Mouse (Mus musculus) MEL (cell line): ENCODE data around the gene Tnnc1. TPM values are rescaled to one million over a fixed set of nuclear protein-coding genes. Genes with fewer than 3 reads are reported as not detected.

ENCODE experiments used
- DNase-seq: peaks from one replicate; pipeline ENCODE4 v3.0.0; 2011; ENCODE audit warnings: low read depth, low spot score
- H3K27ac ChIP-seq: 2 replicates; pipeline ENCODE4 v1.5.1; 2012; ENCODE audit warnings: low read depth, mild to moderate bottlenecking, control low read depth, low read length, moderate library complexity; ENCODE audit not compliant: control insufficient read depth
- H3K27me3 ChIP-seq, 2 experiments: fragments of 150-350 bp in 1 of 2; sonication (generic) in 1 of 2; 2 replicates each; pipeline ENCODE4 v1.6.1; 2012; ENCODE audit warnings: low read length in 2 of 2, mild to moderate bottlenecking in 2 of 2, improper control_type of control experiment in 1 of 2, moderate library complexity in 1 of 2; ENCODE audit not compliant: insufficient read depth in 2 of 2, control insufficient read depth in 1 of 2
- H3K36me3 ChIP-seq, 2 experiments: 2 replicates each; pipeline ENCODE4 v1.6.1; 2012 to 2014; ENCODE audit warnings: low read length in 2 of 2, improper control_type of control experiment in 1 of 2, inconsistent platforms in 1 of 2, mild to moderate bottlenecking in 1 of 2; ENCODE audit not compliant: insufficient read depth in 2 of 2, control insufficient read depth in 1 of 2
- H3K4me1 ChIP-seq, 2 experiments: fragments of 150-350 bp in 1 of 2; sonication (generic) in 1 of 2; 2 replicates each; pipeline ENCODE4 v1.6.1; 2012; ENCODE audit warnings: low read length in 2 of 2, improper control_type of control experiment in 1 of 2, mild to moderate bottlenecking in 1 of 2; ENCODE audit not compliant: insufficient read depth in 2 of 2, control insufficient read depth in 1 of 2
- H3K4me3 ChIP-seq, 2 experiments: fragments of 150-350 bp in 1 of 2; sonication (generic) in 1 of 2; 2 replicates each; pipeline ENCODE4 v1.5.1; 2012; ENCODE audit warnings: low read depth in 2 of 2, low read length in 2 of 2, mild to moderate bottlenecking in 2 of 2, moderate library complexity in 2 of 2, control low read depth in 1 of 2, improper control_type of control experiment in 1 of 2; ENCODE audit not compliant: control insufficient read depth in 1 of 2, insufficient read depth in 1 of 2
- H3K79me2 ChIP-seq: 2 replicates; pipeline ENCODE4 v1.6.1; 2012; ENCODE audit warnings: mild to moderate bottlenecking, low read length, moderate library complexity; ENCODE audit not compliant: control insufficient read depth, poor library complexity, insufficient read depth
- H3K9ac ChIP-seq: 2 replicates; pipeline ENCODE4 v1.6.1; 2012; ENCODE audit warnings: low read depth, mild to moderate bottlenecking, control low read depth, low read length, moderate library complexity; ENCODE audit not compliant: control insufficient read depth, poor library complexity, severe bottlenecking
- H3K9me3 ChIP-seq: fragments of 150-350 bp; sonication (generic); replicated peaks from 2 replicates; pipeline ENCODE4 v1.6.1; 2012; ENCODE audit warnings: mild to moderate bottlenecking, low read length, improper control_type of control experiment, moderate library complexity; ENCODE audit not compliant: insufficient read depth
- BHLHE40 ChIP-seq: IDR thresholded peaks from 2 replicates; pipeline ENCODE4 v1.6.1; 2012; ENCODE audit warnings: low read depth, mild to moderate bottlenecking, inconsistent platforms, low read length, improper control_type of control experiment, borderline replicate concordance
- CHD1 ChIP-seq: IDR thresholded peaks from 2 replicates; pipeline ENCODE4 v1.6.1; 2012; ENCODE audit warnings: low read depth, mild to moderate bottlenecking, inconsistent platforms, low read length, improper control_type of control experiment
- CHD2 ChIP-seq: IDR thresholded peaks from 2 replicates; pipeline ENCODE4 v1.6.1; 2011; ENCODE audit warnings: low read length, improper control_type of control experiment
- EP300 ChIP-seq, 2 experiments: IDR thresholded peaks; 2 replicates each; pipeline ENCODE4 v1.6.1; 2011; ENCODE audit warnings: improper control_type of control experiment in 2 of 2, low read length in 2 of 2, low read depth in 1 of 2, mild to moderate bottlenecking in 1 of 2
- GATA1 ChIP-seq: IDR thresholded peaks from 2 replicates; pipeline ENCODE4 v1.6.1; 2011; ENCODE audit warnings: low read depth, low read length, improper control_type of control experiment
- KAT2A ChIP-seq: conservative IDR thresholded peaks from 2 replicates; pipeline ENCODE4 v1.6.1; 2012; ENCODE audit warnings: low read depth, low read length, improper control_type of control experiment, inconsistent platforms
- MAZ ChIP-seq: IDR thresholded peaks from 2 replicates; pipeline ENCODE4 v1.6.1; 2012; ENCODE audit warnings: low read depth, mild to moderate bottlenecking, inconsistent platforms, low read length, improper control_type of control experiment
- MEF2A ChIP-seq: IDR thresholded peaks from 2 replicates; pipeline ENCODE4 v1.6.1; 2014; ENCODE audit warnings: low read depth, mild to moderate bottlenecking, inconsistent platforms, low read length, improper control_type of control experiment; ENCODE audit not compliant: poor library complexity, insufficient replicate concordance, severe bottlenecking; ENCODE audit errors: extremely low read depth
- MYC ChIP-seq: IDR thresholded peaks from 2 replicates; pipeline ENCODE4 v1.6.1; 2011; ENCODE audit warnings: low read depth, mild to moderate bottlenecking, low read length, improper control_type of control experiment, moderate library complexity
- POLR2A ChIP-seq, 2 experiments: IDR thresholded peaks; 2 replicates each; pipeline ENCODE4 v1.6.1; 2011 to 2012; ENCODE audit warnings: low read length in 2 of 2, mild to moderate bottlenecking in 2 of 2, control low read depth in 1 of 2, improper control_type of control experiment in 1 of 2, low read depth in 1 of 2, moderate library complexity in 1 of 2; ENCODE audit not compliant: control insufficient read depth in 1 of 2, insufficient read depth in 1 of 2, poor library complexity in 1 of 2
- POLR2AphosphoS5 ChIP-seq: IDR thresholded peaks from 2 replicates; pipeline ENCODE4 v1.6.1; 2012; ENCODE audit warnings: low read depth, borderline replicate concordance, mild to moderate bottlenecking, inconsistent platforms, low read length, moderate library complexity, mixed read lengths
- RCOR1 ChIP-seq: IDR thresholded peaks from 2 replicates; pipeline ENCODE4 v1.6.1; 2012; ENCODE audit warnings: low read depth, mild to moderate bottlenecking, inconsistent platforms, low read length, improper control_type of control experiment
- SIN3A ChIP-seq: IDR thresholded peaks from 2 replicates; pipeline ENCODE4 v1.6.1; 2012; ENCODE audit warnings: low read length, improper control_type of control experiment, inconsistent platforms
- TAL1 ChIP-seq: IDR thresholded peaks from 2 replicates; pipeline ENCODE4 v1.6.1; 2012; ENCODE audit warnings: mild to moderate bottlenecking, inconsistent platforms, low read length, moderate library complexity, mixed read lengths
- TBP ChIP-seq: IDR thresholded peaks from 2 replicates; pipeline ENCODE4 v1.8.0; 2011; ENCODE audit warnings: low read depth, low read length, improper control_type of control experiment
- TCF12 ChIP-seq: IDR thresholded peaks from 2 replicates; pipeline ENCODE4 v1.6.1; 2014; ENCODE audit warnings: low read depth, mild to moderate bottlenecking, inconsistent platforms, low read length, improper control_type of control experiment, moderate library complexity
- ZC3H11A ChIP-seq: IDR thresholded peaks from 2 replicates; pipeline ENCODE4 v1.6.1; 2012; ENCODE audit warnings: low read depth, mild to moderate bottlenecking, inconsistent platforms, low read length, improper control_type of control experiment
- ZMIZ1 ChIP-seq: IDR thresholded peaks from 2 replicates; pipeline ENCODE4 v1.6.1; 2012; ENCODE audit warnings: low read depth, mild to moderate bottlenecking, inconsistent platforms, low read length, improper control_type of control experiment, moderate library complexity
- polyA plus RNA-seq, 2 experiments: library from polyadenylated mRNA; stranded (reverse) in 1 of 2; unstranded in 1 of 2; fragments of >175 nt in 1 of 2; fragments of >200 nt in 1 of 2; gene quantifications; 2 replicates each; pipeline versions ENCODE4 v1.2.1 to v1.2.4; 2012; ENCODE audit warnings: low replicate concordance in 2 of 2, low read depth in 1 of 2; ENCODE audit not compliant: insufficient read length in 2 of 2, insufficient read depth in 1 of 2, missing spikeins in 1 of 2
- total RNA-seq: library from RNA; depleted of rRNA; stranded (reverse); fragments of 300-350 nt; gene quantifications from 2 replicates; pipeline ENCODE4 v1.2.3, GENCODE M21; 2012

Tnnc1 gene
- total and polyA plus RNA-seq, 3 experiments: 0.19 TPM; not detected in 2

- Histone ChIP-seq H3K4me1 (peaks cover 0 to 19% of the 10 kb centered on the region in 2 experiments; a peak in 2 of 4 replicates), H3K27ac (no peak overlapping the region), H3K79me2 (no peaks in the 10 kb centered on the region), H3K4me3 (no peak overlapping the region), H3K36me3 (peaks cover 2 to 8% of the 10 kb centered on the region in 2 experiments; a peak in 3 of 4 replicates), H3K9me3 (no peaks in the 10 kb centered on the region), H3K9ac (no peak overlapping the region), H3K27me3 (no peaks in the 10 kb centered on the region)
- TF ChIP-seq MEF2A (no peak), ZMIZ1 (no peak), CHD1 (no peak), EP300 (IDR thresholded peaks at IDR 0.05; ENCODE audit: low read depth in 1 of 2, low read length in 2 of 2) (peak; percentile 36 to 48; a peak in 2 of 4 replicates), CHD2 (no peak), MAZ (peak; percentile 47; the same call in 1 of the 2 replicates), TCF12 (peak; percentile 44; the same call in 1 of the 2 replicates), SIN3A (no peak), GATA1 (peak; percentile 71), ZC3H11A (no peak), MYC (no peak), KAT2A (no peak), TBP (no peak), RCOR1 (peak; percentile 80), BHLHE40 (no peak)
- DNase-seq: peak; percentile 82
These were observed 38.6 kb upstream of the Tnnc1 start for GRCm38 (mm10) chr14:31169508-31169907.

- Histone ChIP-seq H3K27ac (no peak overlapping the region), H3K9me3 (no peaks in the 10 kb centered on the region), H3K4me1 (peaks cover 0 to 19% of the 10 kb centered on the region in 2 experiments; a peak in 2 of 4 replicates), H3K9ac (no peak overlapping the region), H3K36me3 (peaks cover 2 to 8% of the 10 kb centered on the region in 2 experiments; a peak in 3 of 4 replicates), H3K79me2 (no peaks in the 10 kb centered on the region), H3K4me3 (no peak overlapping the region), H3K27me3 (no peaks in the 10 kb centered on the region)
- TF ChIP-seq TAL1 (no peak), KAT2A (no peak), POLR2A (IDR thresholded peaks at IDR 0.05; ENCODE audit: control insufficient read depth in 1 of 2, insufficient read depth in 1 of 2, low read depth in 1 of 2, low read length in 2 of 2, poor library complexity in 1 of 2) (no peak), POLR2AphosphoS5 (no peak)
- no peak for DNase-seq
These were observed 37.1 kb upstream of the Tnnc1 start for GRCm38 (mm10) chr14:31170963-31171362.
